Mouse (Mus musculus): ENCODE measurements around the gene Zfp830.

DNA sequence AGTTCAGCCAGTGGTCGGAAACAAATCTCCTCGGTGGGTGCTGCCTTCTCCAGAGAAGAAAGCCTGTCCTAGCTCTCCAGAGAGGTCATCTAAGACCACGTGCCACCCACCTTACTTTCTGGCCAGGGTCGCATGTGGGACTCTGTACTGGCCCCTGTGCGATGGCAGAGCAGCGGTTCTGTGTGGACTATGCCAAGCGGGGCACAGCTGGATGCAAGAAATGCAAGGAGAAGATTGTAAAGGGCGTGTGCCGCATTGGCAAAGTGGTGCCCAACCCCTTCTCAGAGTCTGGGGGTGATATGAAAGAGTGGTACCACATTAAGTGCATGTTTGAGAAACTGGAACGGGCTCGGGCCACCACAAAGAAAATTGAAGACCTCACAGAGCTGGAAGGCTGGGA is 19.3 kb downstream of the Zfp830 start:
- TF ChIP-seq CTCF (IDR thresholded peaks at IDR 0.05; ENCODE audit: low read depth, low read length) (no peak), TAL1 (conservative IDR thresholded peaks at IDR 0.05; ENCODE audit: low read depth, low read length) (no peak)

All from G1E (cell line).